Mouse (Mus musculus): ENCODE data around the gene Def8.

The Def8 gene

GRCm38 (mm10) chr8:123482627-123483026, 59.3 kb downstream of the Def8 start:
- DNase-seq (ENCODE audit: low spot score in 2 of 2): no peak

- DNase-seq (ENCODE audit: low spot score in 2 of 2): no peak
These were observed 68.2 kb downstream of the Def8 start for GRCm38 (mm10) chr8:123491280-123492075.

- DNase-seq (ENCODE audit: low spot score in 2 of 2): no peak
These were observed 69.6 kb downstream of the Def8 start for GRCm38 (mm10) chr8:123492898-123493297.

DNA sequence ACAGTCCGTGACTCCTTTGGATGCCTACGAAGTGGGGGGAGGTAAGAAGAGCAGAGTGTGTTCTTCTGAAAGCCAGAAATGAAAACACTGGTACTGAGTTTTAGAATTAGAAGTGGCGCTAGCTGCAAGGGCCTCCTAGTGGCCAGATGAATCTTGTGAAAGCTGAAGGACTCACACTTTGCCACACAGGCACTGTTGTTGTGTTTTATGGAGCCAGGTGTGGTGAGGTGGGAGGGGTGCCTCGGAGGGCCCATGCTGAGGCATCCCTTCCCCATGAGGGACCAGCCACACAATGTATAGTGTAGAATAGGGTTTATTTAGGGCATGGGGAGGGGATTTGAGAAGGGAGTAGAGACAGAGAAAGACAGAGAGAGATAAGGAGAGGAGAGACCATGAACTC, 74.4 kb downstream of the Def8 start:
- no peak for DNase-seq (ENCODE audit: low spot score in 2 of 2)

- DNase-seq (ENCODE audit: low spot score in 2 of 2): no peak
These were observed 75.6 kb downstream of the Def8 start for GRCm38 (mm10) chr8:123498963-123499362.

GRCm38 (mm10) chr8:123499556-123499955, 76.2 kb downstream of the Def8 start:
- DNase-seq (ENCODE audit: low spot score in 2 of 2): no peak

DNA sequence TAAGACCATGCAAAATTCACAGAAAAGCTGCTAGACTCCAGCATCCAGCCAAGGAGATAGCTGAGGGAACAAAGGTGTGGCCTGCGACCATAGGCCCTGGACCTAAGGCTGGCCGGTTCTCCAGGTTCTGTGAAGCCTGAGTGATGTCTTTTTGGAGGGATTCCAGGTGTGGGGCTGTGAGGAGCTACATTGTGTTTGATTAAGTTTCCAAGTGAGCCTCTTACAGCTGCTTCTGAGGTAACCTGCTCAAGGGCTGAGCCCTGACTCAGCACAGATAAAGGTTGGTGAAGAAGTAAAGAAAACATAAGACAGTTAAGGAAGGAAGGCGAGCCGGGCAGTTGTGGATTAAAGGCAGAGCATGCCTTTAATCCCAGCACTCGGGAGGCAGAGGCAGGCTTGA, 78.9 kb downstream of the Def8 start:
- no peak for DNase-seq (ENCODE audit: low spot score in 2 of 2)

DNA sequence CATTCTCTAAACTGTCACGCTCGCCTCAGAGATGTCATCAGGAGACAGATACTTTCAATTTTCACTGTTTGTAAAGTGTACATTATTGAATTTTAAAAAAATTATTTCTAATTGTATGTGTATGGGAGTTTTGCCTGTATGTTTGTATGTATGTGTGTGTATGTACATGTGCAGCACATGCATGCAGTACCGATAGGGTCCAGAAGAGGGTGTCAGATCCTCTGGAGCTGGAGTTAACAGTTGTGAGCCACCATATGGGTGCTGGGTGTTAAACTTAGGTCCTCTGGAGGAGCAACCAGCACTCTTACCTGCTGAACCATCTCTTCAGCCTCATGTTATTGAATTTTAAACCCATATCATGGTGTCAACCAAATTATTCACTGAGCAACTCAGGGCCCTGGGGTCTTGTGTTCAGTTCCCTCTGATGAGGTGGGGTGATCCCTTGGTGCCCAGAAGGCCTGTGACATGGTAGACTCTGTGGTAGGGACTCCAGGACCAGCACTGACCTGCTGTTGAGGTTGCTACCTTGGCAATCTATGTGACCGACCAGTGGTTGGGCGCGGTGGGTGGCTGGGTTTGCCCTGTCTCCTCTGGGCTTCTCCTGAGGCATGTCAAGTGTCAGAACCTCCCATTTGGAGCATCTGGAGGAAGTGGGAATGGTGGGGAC, 80.6 kb downstream of the Def8 start:
- no peak for DNase-seq (ENCODE audit: low spot score in 2 of 2)

DNA sequence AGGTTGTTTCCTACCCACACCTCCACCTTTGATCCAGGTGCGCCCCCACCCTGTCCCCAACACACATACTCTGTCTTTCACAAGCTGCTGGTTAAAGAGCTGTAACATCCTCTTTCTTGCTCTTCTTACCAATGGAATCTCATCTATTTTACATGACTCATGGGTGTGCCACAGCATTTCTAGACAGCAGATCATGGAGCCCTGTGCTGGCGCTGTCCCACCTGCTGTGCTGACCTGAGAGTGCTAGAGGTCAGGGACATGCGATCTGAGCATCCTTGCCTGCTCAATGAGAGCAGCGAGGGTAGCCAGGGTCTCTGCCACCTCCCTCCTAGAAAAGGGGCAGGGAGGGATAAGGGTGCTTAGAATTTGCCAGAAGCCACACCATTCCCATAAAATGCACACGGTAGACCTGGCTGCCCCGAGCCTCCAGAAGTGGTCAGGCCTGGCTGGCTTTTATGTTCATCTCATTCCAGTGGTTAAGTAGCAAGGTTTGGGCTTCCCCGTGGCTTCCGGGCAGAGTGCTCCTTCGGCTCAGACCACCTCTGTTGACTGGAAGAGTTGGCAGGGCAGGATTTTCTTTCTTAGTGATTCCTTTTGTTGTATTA, 81.4 kb downstream of the Def8 start:
- DNase-seq (ENCODE audit: low spot score in 2 of 2): no peak

- DNase-seq (ENCODE audit: low spot score in 2 of 2): no peak
These were observed 81.9 kb downstream of the Def8 start for GRCm38 (mm10) chr8:123505267-123505666.

- no peak for DNase-seq (ENCODE audit: low spot score in 2 of 2)
These were observed 82.4 kb downstream of the Def8 start for GRCm38 (mm10) chr8:123505695-123506094.

- DNase-seq (ENCODE audit: low spot score in 2 of 2): no peak
These were observed 83.8 kb downstream of the Def8 start for GRCm38 (mm10) chr8:123507153-123507552.

DNA sequence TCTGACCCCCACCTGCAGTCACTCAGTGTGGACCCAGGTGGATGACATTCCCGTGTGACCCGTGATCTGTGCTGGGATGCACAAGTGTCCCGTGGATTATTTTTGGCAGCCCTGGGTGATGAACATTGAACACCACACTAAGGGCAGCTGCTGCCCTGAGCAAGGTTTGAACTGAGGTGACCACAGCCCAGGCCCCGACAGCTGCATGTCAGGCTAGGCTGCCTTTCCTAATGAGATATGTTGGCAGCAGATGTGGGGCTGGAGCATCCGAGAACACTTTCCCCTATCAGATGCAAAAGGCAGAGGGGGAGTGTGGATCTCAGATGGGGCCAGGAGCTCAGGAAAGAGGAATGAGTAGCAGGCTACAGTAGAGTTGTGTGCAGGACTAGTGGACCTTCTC, 87.5 kb downstream of the Def8 start:
- no peak for DNase-seq (ENCODE audit: low spot score in 2 of 2)
